Mouse (Mus musculus) lung, adult 2 months (tissue): ENCODE data around the gene Gm20715.

ENCODE experiments used
- CTCF ChIP-seq: fragments of 200-500 bp; IDR thresholded peaks from 2 replicates; pipeline ENCODE4 v1.5.1; 2011; ENCODE audit warnings: mild to moderate bottlenecking, low read length, control low read depth; ENCODE audit not compliant: insufficient read depth
- POLR2A ChIP-seq: fragments of 200-500 bp; IDR thresholded peaks from 2 replicates; pipeline ENCODE4 v1.6.1; 2011; ENCODE audit warnings: low read depth, mild to moderate bottlenecking, control low read depth, low read length, borderline replicate concordance; ENCODE audit errors: extremely low read depth

DNA sequence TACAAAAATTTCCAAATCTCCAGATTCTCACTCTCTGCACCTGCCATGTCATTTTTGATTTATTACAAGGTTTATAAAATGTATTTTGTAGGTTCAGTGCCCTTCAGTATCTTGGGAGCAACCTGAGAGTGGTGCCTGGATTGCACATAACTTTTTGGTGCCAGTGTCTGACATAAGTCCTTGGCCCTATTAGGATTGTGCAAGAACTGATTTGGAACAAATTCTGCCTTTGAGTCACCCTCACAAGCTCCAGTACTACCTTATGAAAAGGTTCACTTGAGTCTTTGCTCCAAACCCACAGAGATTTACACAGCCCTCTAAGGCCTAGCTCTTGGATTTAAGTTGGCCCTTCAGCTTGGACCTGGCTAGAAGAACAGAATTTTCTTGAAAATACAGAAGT is 56.9 kb downstream of the Gm20715 start, which contains the start of gene Olfr1346:
- no peak for TF ChIP-seq POLR2A
- no peak for TF ChIP-seq CTCF
